Mouse (Mus musculus) MEL (cell line): ENCODE results near the gene Net1. TPM values are rescaled to one million over a fixed set of nuclear protein-coding genes. Genes with fewer than 3 reads are reported as not detected.
"Not testable (repeated sequence)": the region's sequence is repeated elsewhere in the genome, so short reads cannot be mapped to it uniquely, and the experiment has no call there.

Source experiments
- DNase-seq: peaks from one replicate; pipeline ENCODE4 v3.0.0; 2011; ENCODE audit warnings: low read depth, low spot score
- H3K27ac ChIP-seq: 2 replicates; pipeline ENCODE4 v1.5.1; 2012; ENCODE audit warnings: low read depth, mild to moderate bottlenecking, control low read depth, low read length, moderate library complexity; ENCODE audit not compliant: control insufficient read depth
- H3K27me3 ChIP-seq, 2 experiments: fragments of 150-350 bp in 1 of 2; sonication (generic) in 1 of 2; 2 replicates each; pipeline ENCODE4 v1.6.1; 2012; ENCODE audit warnings: low read length in 2 of 2, mild to moderate bottlenecking in 2 of 2, improper control_type of control experiment in 1 of 2, moderate library complexity in 1 of 2; ENCODE audit not compliant: insufficient read depth in 2 of 2, control insufficient read depth in 1 of 2
- H3K36me3 ChIP-seq, 2 experiments: 2 replicates each; pipeline ENCODE4 v1.6.1; 2012 to 2014; ENCODE audit warnings: low read length in 2 of 2, improper control_type of control experiment in 1 of 2, inconsistent platforms in 1 of 2, mild to moderate bottlenecking in 1 of 2; ENCODE audit not compliant: insufficient read depth in 2 of 2, control insufficient read depth in 1 of 2
- H3K4me1 ChIP-seq, 2 experiments: fragments of 150-350 bp in 1 of 2; sonication (generic) in 1 of 2; 2 replicates each; pipeline ENCODE4 v1.6.1; 2012; ENCODE audit warnings: low read length in 2 of 2, improper control_type of control experiment in 1 of 2, mild to moderate bottlenecking in 1 of 2; ENCODE audit not compliant: insufficient read depth in 2 of 2, control insufficient read depth in 1 of 2
- H3K4me3 ChIP-seq, 2 experiments: fragments of 150-350 bp in 1 of 2; sonication (generic) in 1 of 2; 2 replicates each; pipeline ENCODE4 v1.5.1; 2012; ENCODE audit warnings: low read depth in 2 of 2, low read length in 2 of 2, mild to moderate bottlenecking in 2 of 2, moderate library complexity in 2 of 2, control low read depth in 1 of 2, improper control_type of control experiment in 1 of 2; ENCODE audit not compliant: control insufficient read depth in 1 of 2, insufficient read depth in 1 of 2
- H3K79me2 ChIP-seq: 2 replicates; pipeline ENCODE4 v1.6.1; 2012; ENCODE audit warnings: mild to moderate bottlenecking, low read length, moderate library complexity; ENCODE audit not compliant: control insufficient read depth, poor library complexity, insufficient read depth
- H3K9ac ChIP-seq: 2 replicates; pipeline ENCODE4 v1.6.1; 2012; ENCODE audit warnings: low read depth, mild to moderate bottlenecking, control low read depth, low read length, moderate library complexity; ENCODE audit not compliant: control insufficient read depth, poor library complexity, severe bottlenecking
- H3K9me3 ChIP-seq: fragments of 150-350 bp; sonication (generic); replicated peaks from 2 replicates; pipeline ENCODE4 v1.6.1; 2012; ENCODE audit warnings: mild to moderate bottlenecking, low read length, improper control_type of control experiment, moderate library complexity; ENCODE audit not compliant: insufficient read depth
- BHLHE40 ChIP-seq: IDR thresholded peaks from 2 replicates; pipeline ENCODE4 v1.6.1; 2012; ENCODE audit warnings: low read depth, mild to moderate bottlenecking, inconsistent platforms, low read length, improper control_type of control experiment, borderline replicate concordance
- CTCF ChIP-seq, 3 experiments: IDR thresholded peaks in 2 of 3; conservative IDR thresholded peaks in 1 of 3; 2 replicates each; pipeline ENCODE4 v1.5.1; 2011 to 2012; ENCODE audit warnings: low read length in 3 of 3, low read depth in 2 of 3, mild to moderate bottlenecking in 2 of 3, improper control_type of control experiment in 1 of 3, inconsistent platforms in 1 of 3, mixed read lengths in 1 of 3, moderate library complexity in 1 of 3; ENCODE audit not compliant: control insufficient read depth in 1 of 3, insufficient read depth in 1 of 3, poor library complexity in 1 of 3, severe bottlenecking in 1 of 3
- ETS1 ChIP-seq: IDR thresholded peaks from 2 replicates; pipeline ENCODE4 v1.6.1; 2012; ENCODE audit warnings: low read depth, mild to moderate bottlenecking, inconsistent platforms, low read length, improper control_type of control experiment, moderate library complexity
- GABPA ChIP-seq: IDR thresholded peaks from 2 replicates; pipeline ENCODE4 v1.6.1; 2012; ENCODE audit warnings: low read depth, mild to moderate bottlenecking, inconsistent platforms, low read length, improper control_type of control experiment, moderate library complexity
- GATA1 ChIP-seq: IDR thresholded peaks from 2 replicates; pipeline ENCODE4 v1.6.1; 2011; ENCODE audit warnings: low read depth, low read length, improper control_type of control experiment
- HCFC1 ChIP-seq: IDR thresholded peaks from 2 replicates; pipeline ENCODE4 v1.6.1; 2012; ENCODE audit warnings: low read depth, mild to moderate bottlenecking, inconsistent platforms, low read length, improper control_type of control experiment, moderate library complexity
- JUND ChIP-seq: IDR thresholded peaks from 2 replicates; pipeline ENCODE4 v1.6.1; 2011; ENCODE audit warnings: low read depth, mild to moderate bottlenecking, improper control_type of control experiment, low read length
- KAT2A ChIP-seq: conservative IDR thresholded peaks from 2 replicates; pipeline ENCODE4 v1.6.1; 2012; ENCODE audit warnings: low read depth, low read length, improper control_type of control experiment, inconsistent platforms
- MEF2A ChIP-seq: IDR thresholded peaks from 2 replicates; pipeline ENCODE4 v1.6.1; 2014; ENCODE audit warnings: low read depth, mild to moderate bottlenecking, inconsistent platforms, low read length, improper control_type of control experiment; ENCODE audit not compliant: poor library complexity, insufficient replicate concordance, severe bottlenecking; ENCODE audit errors: extremely low read depth
- MXI1 ChIP-seq: IDR thresholded peaks from 2 replicates; pipeline ENCODE4 v1.6.1; 2011; ENCODE audit warnings: mild to moderate bottlenecking, low read depth, low read length, improper control_type of control experiment
- MYB ChIP-seq: IDR thresholded peaks from 2 replicates; pipeline ENCODE4 v1.6.1; 2011; ENCODE audit warnings: mild to moderate bottlenecking, low read depth, low read length, improper control_type of control experiment
- POLR2AphosphoS2 ChIP-seq: IDR thresholded peaks from 2 replicates; pipeline ENCODE4 v1.6.1; 2011; ENCODE audit warnings: low read length, improper control_type of control experiment
- RAD21 ChIP-seq: IDR thresholded peaks from 2 replicates; pipeline ENCODE4 v1.6.1; 2011; ENCODE audit warnings: mild to moderate bottlenecking, low read depth, low read length, improper control_type of control experiment
- SIN3A ChIP-seq: IDR thresholded peaks from 2 replicates; pipeline ENCODE4 v1.6.1; 2012; ENCODE audit warnings: low read length, improper control_type of control experiment, inconsistent platforms
- SMC3 ChIP-seq: IDR thresholded peaks from 2 replicates; pipeline ENCODE4 v1.6.1; 2011; ENCODE audit warnings: low read depth, low read length, improper control_type of control experiment
- TAL1 ChIP-seq: IDR thresholded peaks from 2 replicates; pipeline ENCODE4 v1.6.1; 2012; ENCODE audit warnings: mild to moderate bottlenecking, inconsistent platforms, low read length, moderate library complexity, mixed read lengths
- TBP ChIP-seq: IDR thresholded peaks from 2 replicates; pipeline ENCODE4 v1.8.0; 2011; ENCODE audit warnings: low read depth, low read length, improper control_type of control experiment
- USF1 ChIP-seq: IDR thresholded peaks from 2 replicates; pipeline ENCODE4 v1.6.1; 2014; ENCODE audit warnings: low read depth, mild to moderate bottlenecking, inconsistent platforms, low read length, improper control_type of control experiment, moderate library complexity
- USF2 ChIP-seq, 2 experiments: IDR thresholded peaks; 2 replicates each; pipeline ENCODE4 v1.6.1; 2011 to 2012; ENCODE audit warnings: improper control_type of control experiment in 2 of 2, low read length in 2 of 2, borderline replicate concordance in 1 of 2, inconsistent platforms in 1 of 2, low read depth in 1 of 2, mild to moderate bottlenecking in 1 of 2; ENCODE audit not compliant: insufficient read depth in 1 of 2
- ZC3H11A ChIP-seq: IDR thresholded peaks from 2 replicates; pipeline ENCODE4 v1.6.1; 2012; ENCODE audit warnings: low read depth, mild to moderate bottlenecking, inconsistent platforms, low read length, improper control_type of control experiment
- ZKSCAN1 ChIP-seq: IDR thresholded peaks from 2 replicates; pipeline ENCODE4 v1.6.1; 2012; ENCODE audit warnings: low read depth, mild to moderate bottlenecking, inconsistent platforms, low read length, improper control_type of control experiment, moderate library complexity
- ZNF384 ChIP-seq: IDR thresholded peaks from 2 replicates; pipeline ENCODE4 v1.6.1; 2012; ENCODE audit warnings: low read depth, mild to moderate bottlenecking, inconsistent platforms, low read length, improper control_type of control experiment
- polyA plus RNA-seq, 2 experiments: library from polyadenylated mRNA; stranded (reverse) in 1 of 2; unstranded in 1 of 2; fragments of >175 nt in 1 of 2; fragments of >200 nt in 1 of 2; gene quantifications; 2 replicates each; pipeline versions ENCODE4 v1.2.1 to v1.2.4; 2012; ENCODE audit warnings: low replicate concordance in 2 of 2, low read depth in 1 of 2; ENCODE audit not compliant: insufficient read length in 2 of 2, insufficient read depth in 1 of 2, missing spikeins in 1 of 2
- total RNA-seq: library from RNA; depleted of rRNA; stranded (reverse); fragments of 300-350 nt; gene quantifications from 2 replicates; pipeline ENCODE4 v1.2.3, GENCODE M21; 2012

Net1 gene
- total and polyA plus RNA-seq, 3 experiments = 29.8 to 125 (median 63.2) TPM

DNA sequence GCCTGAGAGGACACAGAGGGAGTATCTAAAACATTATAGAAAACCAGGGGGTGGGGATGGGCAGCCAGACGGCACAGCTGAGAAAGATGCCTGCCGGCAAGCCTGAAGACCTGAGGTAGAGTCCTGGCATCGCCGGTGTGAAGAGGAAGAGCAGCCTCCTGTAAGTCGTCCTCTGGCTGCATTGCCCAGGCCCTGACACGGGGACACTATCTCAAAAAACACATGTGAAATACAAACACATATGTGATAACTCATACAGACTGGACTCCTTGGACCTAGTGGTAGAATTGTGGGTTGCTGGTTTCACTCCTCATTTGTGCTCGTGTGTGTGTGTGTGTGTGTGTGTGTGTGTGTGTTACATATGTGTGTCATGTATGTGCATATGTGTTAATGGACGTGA, 56.8 kb downstream of the Net1 start (continued):
- TF ChIP-seq JUND = no peak
- TF ChIP-seq HCFC1 = no peak
- TF ChIP-seq MXI1 = no peak

DNA sequence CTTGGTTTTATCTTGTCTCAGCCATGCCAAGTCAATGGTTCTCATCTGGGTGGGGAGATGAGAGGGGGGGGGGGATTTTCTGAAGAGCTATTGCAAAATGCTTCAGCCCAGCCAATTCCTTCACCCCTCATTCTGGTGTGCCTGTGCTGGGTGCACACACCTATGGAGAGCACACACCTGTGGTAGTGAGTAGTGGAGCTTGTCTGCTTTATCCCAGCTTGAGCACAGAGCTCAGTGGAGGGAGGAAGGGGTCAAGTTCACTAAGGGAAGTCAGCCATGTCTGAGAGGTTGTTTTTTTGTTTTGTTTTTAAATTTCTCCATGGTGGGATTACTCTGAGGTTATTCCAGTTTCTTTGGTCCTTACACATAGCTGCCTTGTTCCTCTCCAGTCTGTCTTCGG, 61.8 kb downstream of the Net1 start:
- H3K36me3 ChIP-seq = no peaks in the 10 kb centered on the region
- TF ChIP-seq MXI1 (no peak), ETS1 (no peak), SIN3A (no peak), TBP (no peak), GATA1 (no peak), TAL1 (no peak), MYB (no peak), ZC3H11A (no peak), BHLHE40 (no peak), POLR2AphosphoS2 (no peak), KAT2A (no peak), USF2 (IDR thresholded peaks at IDR 0.05; ENCODE audit: borderline replicate concordance in 1 of 2, insufficient read depth in 1 of 2, low read depth in 1 of 2, low read length in 2 of 2) (no peak), ZNF384 (no peak), CTCF (IDR thresholded peaks at IDR 0.05 in 2 of 3, conservative IDR thresholded peaks at IDR 0.05 in 1 of 3; ENCODE audit: control insufficient read depth in 1 of 3, insufficient read depth in 1 of 3, low read depth in 2 of 3, low read length in 3 of 3, poor library complexity in 1 of 3, severe bottlenecking in 1 of 3) (no peak), GABPA (no peak), ZKSCAN1 (no peak)
- H3K4me1 ChIP-seq = no peaks in the 10 kb centered on the region
- H3K79me2 ChIP-seq = no peaks in the 10 kb centered on the region
- H3K4me3 ChIP-seq = no peak overlapping the region
- no peak overlapping the region for H3K9ac ChIP-seq
- no peak overlapping the region for H3K27ac ChIP-seq
- H3K9me3 ChIP-seq = no peaks in the 10 kb centered on the region
- H3K27me3 ChIP-seq = no peaks in the 10 kb centered on the region; a peak in 1 of 4 replicates
- no peak for DNase-seq

DNA sequence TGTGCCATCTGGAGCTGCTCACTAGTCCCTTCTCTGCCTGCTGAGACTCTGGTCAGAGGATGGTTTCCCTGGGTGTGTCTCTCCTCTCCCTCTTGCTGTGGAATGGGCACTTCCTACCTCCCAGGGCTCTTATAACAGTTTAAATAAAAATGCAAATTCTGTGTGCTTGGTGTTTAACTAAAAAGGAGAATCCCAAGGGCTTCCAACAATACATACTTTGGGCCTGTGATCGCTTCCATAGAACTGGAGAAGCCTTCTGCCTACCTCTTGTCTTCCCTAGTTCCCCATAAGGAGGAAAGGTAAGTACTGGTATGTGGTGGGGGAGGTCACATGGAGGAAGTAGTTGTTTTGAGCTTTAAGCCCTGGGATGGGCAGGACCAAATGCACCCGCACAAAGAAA, 63.2 kb downstream of the Net1 start:
- Histone ChIP-seq H3K9ac (no peak overlapping the region), H3K4me3 (no peak overlapping the region), H3K27ac (no peak overlapping the region), H3K9me3 (no peaks in the 10 kb centered on the region), H3K27me3 (no peaks in the 10 kb centered on the region; a peak in 1 of 4 replicates), H3K79me2 (no peaks in the 10 kb centered on the region), H3K36me3 (no peaks in the 10 kb centered on the region), H3K4me1 (no peaks in the 10 kb centered on the region)
- no peak for DNase-seq
- TF ChIP-seq ZC3H11A (no peak), USF1 (no peak), SMC3 (no peak), RAD21 (no peak), MEF2A (no peak)

DNA sequence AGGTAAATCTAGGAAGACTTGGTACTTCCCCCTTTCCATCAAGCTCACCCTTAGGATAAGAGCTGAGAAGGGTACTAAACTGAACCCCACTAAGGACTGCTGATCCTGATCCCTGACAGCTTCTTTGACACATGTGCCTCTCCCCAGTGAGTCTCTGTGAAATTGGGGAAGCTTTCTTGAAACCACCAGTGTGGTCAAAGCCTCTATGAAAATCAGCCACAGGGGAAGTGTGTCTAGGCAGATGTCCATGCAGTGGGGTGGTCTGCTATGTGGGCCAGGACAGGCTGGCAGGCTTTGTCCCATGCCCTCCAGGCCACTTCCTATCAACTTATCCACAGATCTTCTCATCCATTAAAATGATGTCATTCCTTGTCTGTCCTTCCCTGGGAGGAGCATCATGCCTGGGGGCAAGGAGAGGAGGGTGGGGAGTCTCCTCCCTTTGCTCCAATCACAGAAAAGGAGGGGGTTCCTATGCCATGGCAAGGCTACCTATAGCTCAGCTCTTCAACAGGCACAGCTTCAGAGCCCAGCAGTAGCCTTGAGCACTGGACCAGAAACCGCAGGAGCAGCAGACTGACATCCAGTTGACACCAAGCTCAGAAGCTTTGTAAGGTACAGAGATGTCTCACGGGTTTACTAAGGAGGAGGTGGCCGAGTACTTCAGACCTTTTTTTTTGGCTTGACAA, 64.2 kb downstream of the Net1 start, which contains the start of gene Calm5:
Gene Calm5 (plus strand): TSS at position 526 of the 686 bp plus-strand sequence.
- not testable (repeated sequence) for H3K79me2 ChIP-seq, H3K9me3 ChIP-seq, H3K36me3 ChIP-seq, H3K9ac ChIP-seq, H3K27me3 ChIP-seq, H3K4me1 ChIP-seq, H3K4me3 ChIP-seq, H3K27ac ChIP-seq, DNase-seq
